Mouse (Mus musculus) cerebellum, adult 2 months (tissue): ENCODE results near the gene Pid1. TPM values are rescaled to one million over a fixed set of nuclear protein-coding genes. Genes with fewer than 3 reads are reported as not detected.
A peak's percentile ranks its signal among the peaks of the same experiment; 100 is the strongest.

Experiments
- DNase-seq, 2 experiments: peaks; one replicate each; pipeline ENCODE4 v3.0.0; 2021
- H3K27ac ChIP-seq: fragments of 200-500 bp; 2 replicates; pipeline ENCODE4 v1.5.1; 2012; ENCODE audit warnings: low read length, control low read depth, inconsistent platforms; ENCODE audit not compliant: insufficient read depth
- H3K27me3 ChIP-seq: fragments of 200-500 bp; 2 replicates; pipeline ENCODE4 v1.6.1; 2012; ENCODE audit warnings: inconsistent platforms, mild to moderate bottlenecking, low read length, moderate library complexity; ENCODE audit not compliant: control insufficient read depth, insufficient read depth
- H3K4me1 ChIP-seq: fragments of 200-500 bp; 2 replicates; pipeline ENCODE4 v1.6.1; 2011; ENCODE audit warnings: low read length; ENCODE audit not compliant: control insufficient read depth, insufficient read depth
- H3K4me3 ChIP-seq: fragments of 200-500 bp; replicated peaks from 2 replicates; pipeline ENCODE3; 2011; ENCODE audit warnings: mild to moderate bottlenecking, low read depth, low read length, control low read depth; ENCODE audit not compliant: insufficient read depth
- CTCF ChIP-seq: fragments of 200-500 bp; IDR thresholded peaks from 2 replicates; pipeline ENCODE4 v1.5.1; 2011; ENCODE audit warnings: low read depth, mild to moderate bottlenecking, control low read depth, low read length, moderate library complexity, borderline replicate concordance; ENCODE audit not compliant: insufficient read depth
- POLR2A ChIP-seq: fragments of 200-500 bp; IDR thresholded peaks from 2 replicates; pipeline ENCODE4 v1.6.1; 2011; ENCODE audit warnings: low read length, control low read depth, borderline replicate concordance; ENCODE audit not compliant: insufficient read depth
- WGBS: fragments of 180-500 bp; shearing (Covaris S2); methylation state at CpG from one replicate; pipeline ENCODE4 v1.1.7; 2018; 5-methylcytosine and 5-hydroxymethylcytosine counted together
- polyA plus RNA-seq: library from polyadenylated mRNA; depleted of rRNA; stranded (reverse); fragments of >200 nt; gene quantifications from 2 replicates; pipeline ENCODE4 v1.2.3, GENCODE M21; 2012

Pid1 gene
- polyA plus RNA-seq, 1 experiment = 26.1 TPM

- no peak for DNase-seq
- WGBS = 85% methylated on average over 16 of the region's 16 CpGs
- Histone ChIP-seq H3K4me1 (no peaks in the 10 kb centered on the region), H3K27ac (no peak overlapping the region), H3K27me3 (no peaks in the 10 kb centered on the region), H3K4me3 (no peak overlapping the region)
- TF ChIP-seq CTCF = no peak
- TF ChIP-seq POLR2A = no peak
Measured at GRCm38 (mm10) chr1:84305713-84306421, 58.1 kb downstream of the Pid1 start.

GRCm38 (mm10) chr1:84302788-84303187 is 61.2 kb downstream of the Pid1 start:
- H3K4me3 ChIP-seq = no peak overlapping the region
- WGBS = 46% methylated on average over 3 of the region's 3 CpGs
- H3K27me3 ChIP-seq = no peaks in the 10 kb centered on the region
- no peaks in the 10 kb centered on the region for H3K4me1 ChIP-seq
- H3K27ac ChIP-seq = no peak overlapping the region
- DNase-seq = no peak
- TF ChIP-seq CTCF (no peak), POLR2A (no peak)

GRCm38 (mm10) chr1:84299719-84300118 is 64.3 kb downstream of the Pid1 start:
- TF ChIP-seq CTCF (no peak), POLR2A (no peak)
- no peak overlapping the region for H3K4me3 ChIP-seq
- no peak for DNase-seq
- no peaks in the 10 kb centered on the region for H3K4me1 ChIP-seq
- WGBS = 44% methylated on average over 1 of the region's 1 CpGs
- no peaks in the 10 kb centered on the region for H3K27me3 ChIP-seq
- H3K27ac ChIP-seq = no peak overlapping the region

- no peak overlapping the region for H3K4me3 ChIP-seq
Measured at GRCm38 (mm10) chr1:84286682-84287111, 77.3 kb downstream of the Pid1 start.

GRCm38 (mm10) chr1:84285620-84286019 is 78.4 kb downstream of the Pid1 start:
- Histone ChIP-seq H3K4me3 (no peak overlapping the region), H3K27me3 (no peaks in the 10 kb centered on the region; the same call in 1 of the 2 replicates), H3K27ac (no peak overlapping the region), H3K4me1 (no peaks in the 10 kb centered on the region)
- TF ChIP-seq CTCF (no peak), POLR2A (no peak)
- WGBS = 92% methylated on average over 7 of the region's 7 CpGs
- DNase-seq = no peak

More at GRCm38 (mm10) chr1:84286682-84287111, 77.3 kb downstream of the Pid1 start:
- Histone ChIP-seq H3K27ac (no peak overlapping the region), H3K27me3 (no peaks in the 10 kb centered on the region; the same call in 1 of the 2 replicates), H3K4me1 (no peaks in the 10 kb centered on the region)
- WGBS = 18% methylated on average over 6 of the region's 6 CpGs
- peak; percentile 81 for TF ChIP-seq CTCF
- TF ChIP-seq POLR2A = no peak
- DNase-seq = peak; percentile 73 to 75

GRCm38 (mm10) chr1:84284293-84285068 is 79.5 kb downstream of the Pid1 start:
- no peaks in the 10 kb centered on the region for H3K4me1 ChIP-seq
- H3K27me3 ChIP-seq = no peaks in the 10 kb centered on the region; the same call in 1 of the 2 replicates
- peak; percentile 75 to 80 for DNase-seq
- H3K4me3 ChIP-seq = peak overlapping the region; percentile 97
- TF ChIP-seq CTCF (no peak), POLR2A (0 out of 2 replicates have a peak, but pooled peaks have one; percentile 26)
- peak overlapping the region; percentile 44; the same call in 1 of the 2 replicates for H3K27ac ChIP-seq
- WGBS = 4% methylated on average over 53 of the region's 53 CpGs

- WGBS = 47% methylated on average over 2 of the region's 2 CpGs
- DNase-seq = peak; percentile 24 to 29
- no peak overlapping the region for H3K27ac ChIP-seq
- TF ChIP-seq CTCF (no peak), POLR2A (no peak)
- no peaks in the 10 kb centered on the region; the same call in 1 of the 2 replicates for H3K27me3 ChIP-seq
- no peaks in the 10 kb centered on the region for H3K4me1 ChIP-seq
- peak overlapping the region; percentile 32 for H3K4me3 ChIP-seq
Measured at GRCm38 (mm10) chr1:84283119-84283518, 80.9 kb downstream of the Pid1 start.
